Mouse (Mus musculus): ENCODE measurements around the gene AL731706.2.

- TF ChIP-seq CTCF (conservative IDR thresholded peaks at IDR 0.05; ENCODE audit: low read length) (no peak), NANOG (IDR thresholded peaks at IDR 0.05; ENCODE audit: borderline replicate concordance, low read length) (no peak), POU5F1 (IDR thresholded peaks at IDR 0.05; ENCODE audit: borderline replicate concordance, low read length) (no peak)
These were observed 10.7 kb upstream of the AL731706.2 start for GRCm38 (mm10) chr2:136896131-136896530.
